Mouse (Mus musculus): ENCODE results near the gene Simc1.

DNA sequence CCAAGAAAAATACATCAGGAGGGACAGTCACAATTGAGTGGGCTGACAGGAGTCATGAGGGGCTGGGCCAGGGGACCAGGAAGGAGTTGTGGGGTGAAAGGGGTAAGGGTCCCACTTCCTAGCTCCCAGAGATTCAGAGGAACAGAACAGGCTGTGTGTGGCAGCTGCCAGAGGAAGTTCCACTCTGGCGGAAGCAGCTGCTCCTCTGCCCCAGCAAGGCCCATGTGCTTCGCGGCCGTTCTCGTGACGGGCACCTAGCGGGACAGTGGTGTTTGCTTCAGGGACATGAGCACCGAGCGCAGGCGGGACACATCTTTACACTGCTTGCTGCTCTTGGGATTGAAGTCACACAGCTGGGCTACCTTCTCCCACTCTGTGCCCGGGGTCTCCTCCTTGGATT, 90.0 kb downstream of the Simc1 start:
- TF ChIP-seq CTCF (IDR thresholded peaks at IDR 0.05; ENCODE audit: low read depth): no peak
- TF ChIP-seq EP300 (optimal IDR thresholded peaks at IDR 0.05): no peak
